Mouse (Mus musculus) kidney, adult 2 months (tissue): ENCODE measurements around the gene Erh.
A peak's percentile ranks its signal among the peaks of the same experiment; 100 is the strongest.

Experiments
- CTCF ChIP-seq: fragments of 200-500 bp; conservative IDR thresholded peaks from 2 replicates; pipeline ENCODE4 v1.5.1; 2011; ENCODE audit warnings: low read depth, mild to moderate bottlenecking, control low read depth, low read length, moderate library complexity, mixed read lengths; ENCODE audit not compliant: insufficient read depth, insufficient read length
- POLR2A ChIP-seq: fragments of 200-500 bp; IDR thresholded peaks from one replicate; pipeline ENCODE4 v1.6.1; 2011; ENCODE audit warnings: low read depth, low read length, control low read depth

- TF ChIP-seq CTCF (peak; percentile 71), POLR2A (no peak)
Measured at GRCm38 (mm10) chr12:80642725-80643692, 1.1 kb downstream of the Erh start.
